Mouse (Mus musculus) adrenal gland, adult (tissue): Measurements from ENCODE around the gene Grip1.

Experiments used
- DNase-seq, 2 experiments: peaks; one replicate each; pipeline ENCODE4 v3.0.0; 2022 to 2023; ENCODE audit warnings: low spot score in 1 of 2; ENCODE audit not compliant: inconsistent age in 2 of 2

Grip1 gene

DNA sequence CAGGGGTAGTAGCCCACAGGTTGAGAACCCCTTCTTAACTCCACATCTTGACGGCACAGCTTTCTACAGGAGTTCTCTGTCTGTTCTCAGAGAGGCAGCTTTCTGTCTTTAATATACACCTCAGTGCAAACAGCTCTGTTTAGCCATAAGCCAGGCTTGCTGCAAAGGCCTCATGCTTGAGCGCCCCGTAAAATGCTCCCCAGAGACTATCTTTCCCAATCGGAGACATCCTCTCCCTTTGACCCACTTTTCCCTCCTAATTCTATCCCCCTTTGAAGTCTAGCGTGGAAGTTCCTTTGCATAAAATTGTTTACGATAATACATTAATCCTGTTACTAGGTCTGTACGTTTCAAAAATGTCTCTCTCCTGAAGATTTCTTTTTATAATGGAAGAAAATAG lies 102.7 kb downstream of the Grip1 start:
- DNase-seq: no peak

DNA sequence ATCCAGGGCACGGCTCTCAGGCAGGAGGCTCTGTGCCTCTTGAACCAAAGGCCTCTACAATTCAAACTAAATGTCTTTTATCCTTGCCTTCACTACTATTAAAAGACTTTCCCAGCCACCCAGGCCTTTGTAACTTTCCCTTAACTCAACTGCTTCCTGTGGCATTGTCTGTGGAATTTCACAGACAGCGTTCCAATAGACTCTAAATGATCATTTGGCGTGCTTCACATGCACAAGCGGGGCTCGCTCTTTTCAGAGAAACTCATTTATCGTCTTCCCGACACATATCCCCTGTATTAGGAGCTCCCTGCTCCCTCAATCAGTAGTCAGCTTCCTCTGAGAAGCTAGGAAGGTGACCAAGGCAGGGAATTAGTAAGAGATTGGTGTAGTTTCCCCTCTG lies 104.8 kb downstream of the Grip1 start:
- no peak for DNase-seq

DNA sequence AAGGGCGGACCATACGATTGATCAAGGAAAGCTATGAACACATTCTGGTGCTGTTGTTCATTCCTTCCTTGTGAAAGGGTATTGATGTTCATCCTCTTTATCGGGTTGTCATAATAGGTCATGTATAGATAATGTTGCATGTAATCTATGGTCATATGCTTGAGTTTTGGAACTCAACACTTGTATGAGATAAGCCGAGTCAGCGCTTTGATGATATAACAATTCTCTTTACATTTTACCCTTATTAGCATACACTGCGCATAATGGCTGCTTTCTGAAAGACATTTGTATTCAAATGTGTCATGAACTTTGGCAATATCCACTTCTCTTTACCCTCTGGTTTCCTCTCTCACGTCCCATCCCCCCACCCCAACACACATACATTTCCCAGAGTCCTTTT lies 111.2 kb downstream of the Grip1 start:
- no peak for DNase-seq

DNA sequence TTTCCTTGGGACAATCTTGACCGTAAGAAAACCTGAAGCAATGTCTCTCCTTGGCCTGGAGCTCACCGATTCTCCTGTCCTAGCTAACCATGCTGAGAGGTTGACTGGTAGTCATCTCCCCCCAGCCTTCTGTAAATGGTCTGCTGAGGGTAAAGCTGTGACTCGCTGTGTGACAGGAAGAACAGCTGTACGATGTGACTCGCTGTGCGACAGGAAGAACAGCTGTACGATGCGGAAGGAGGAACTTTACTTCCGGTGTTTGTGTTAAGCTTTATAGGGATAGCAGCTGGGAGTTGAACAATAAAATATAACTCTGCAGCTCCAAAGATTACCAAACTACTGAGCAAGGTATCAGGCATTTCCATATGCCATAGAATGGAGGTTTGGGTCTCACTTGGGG lies 119.5 kb downstream of the Grip1 start:
- DNase-seq: no peak

DNA sequence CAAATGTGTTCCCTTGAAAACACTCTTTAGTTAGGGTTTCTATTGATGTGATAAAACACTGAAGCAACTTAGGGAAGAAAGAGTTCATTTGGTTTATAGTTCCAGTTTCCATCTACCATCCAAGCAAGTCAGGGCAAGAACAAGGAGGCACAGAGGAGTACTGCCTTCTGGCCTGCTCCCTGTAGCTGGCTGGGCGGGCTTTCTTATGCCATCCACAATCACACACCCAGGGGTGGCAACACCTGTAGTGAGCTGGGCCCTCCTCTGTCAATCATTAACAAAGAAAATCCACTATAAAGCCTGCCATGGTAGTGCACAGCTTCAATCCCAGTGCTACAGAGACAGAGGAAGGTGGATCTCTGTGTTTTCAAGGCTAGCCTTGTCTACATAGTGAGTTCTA lies 122.2 kb downstream of the Grip1 start:
- no peak for DNase-seq

DNA sequence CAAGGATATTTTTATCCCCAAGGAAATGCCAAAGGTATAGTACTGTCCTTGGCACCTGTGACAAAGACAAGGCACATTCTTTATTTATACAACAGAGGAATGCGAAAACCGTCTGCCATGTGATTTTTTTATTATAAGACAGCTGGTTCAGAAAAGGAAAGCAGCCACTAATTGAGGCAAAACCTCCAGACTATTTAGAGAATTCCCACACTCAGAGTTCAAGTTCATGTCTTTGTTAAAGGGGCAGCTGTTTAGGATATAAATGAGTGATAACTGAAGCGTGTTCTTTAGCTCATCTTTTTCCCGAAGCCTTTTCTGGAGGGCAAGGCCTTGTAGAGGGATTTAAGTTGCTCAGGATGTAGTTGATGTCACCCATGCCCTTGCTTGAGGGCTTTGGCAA lies 126.4 kb downstream of the Grip1 start:
- DNase-seq: no peak

DNA sequence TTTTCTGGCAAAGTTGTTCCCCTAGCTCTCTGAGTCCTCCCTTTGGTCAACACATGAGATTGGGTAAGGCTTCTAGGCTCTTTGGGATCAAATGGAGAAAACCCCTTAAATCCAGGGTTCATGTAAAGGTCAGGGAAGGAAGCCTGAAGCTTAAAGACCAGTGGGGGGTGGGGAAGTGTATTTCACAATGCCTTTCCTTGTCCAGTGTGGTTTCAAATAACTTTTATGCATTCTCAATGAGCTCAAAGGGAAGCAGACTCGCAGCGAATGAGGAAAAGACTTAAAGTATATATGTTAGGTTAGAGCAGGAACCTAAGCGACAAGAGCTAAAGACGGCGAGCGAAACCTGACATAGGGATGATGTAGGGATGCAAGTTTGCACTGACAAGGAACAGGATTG lies 131.0 kb downstream of the Grip1 start:
- DNase-seq: no peak

DNA sequence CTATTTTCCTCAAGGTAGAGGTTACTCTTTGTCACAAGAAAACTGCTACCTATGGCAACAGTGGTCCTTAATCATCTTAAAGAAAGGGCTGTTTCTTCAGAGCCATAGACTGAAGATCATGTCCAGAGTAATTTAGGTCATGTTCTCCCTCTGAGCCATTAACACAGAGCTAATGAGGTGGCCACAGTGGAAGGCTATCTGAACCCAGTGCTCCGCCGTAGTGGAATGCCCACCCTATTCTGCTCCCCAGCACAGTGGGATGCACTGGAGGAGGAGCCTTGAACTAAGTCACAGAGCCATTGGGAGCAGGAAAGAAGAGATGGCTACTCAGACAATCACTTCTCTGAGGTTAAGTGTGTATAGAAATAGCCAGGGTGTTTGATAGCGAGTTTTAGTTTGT lies 133.3 kb downstream of the Grip1 start:
- DNase-seq: no peak

DNA sequence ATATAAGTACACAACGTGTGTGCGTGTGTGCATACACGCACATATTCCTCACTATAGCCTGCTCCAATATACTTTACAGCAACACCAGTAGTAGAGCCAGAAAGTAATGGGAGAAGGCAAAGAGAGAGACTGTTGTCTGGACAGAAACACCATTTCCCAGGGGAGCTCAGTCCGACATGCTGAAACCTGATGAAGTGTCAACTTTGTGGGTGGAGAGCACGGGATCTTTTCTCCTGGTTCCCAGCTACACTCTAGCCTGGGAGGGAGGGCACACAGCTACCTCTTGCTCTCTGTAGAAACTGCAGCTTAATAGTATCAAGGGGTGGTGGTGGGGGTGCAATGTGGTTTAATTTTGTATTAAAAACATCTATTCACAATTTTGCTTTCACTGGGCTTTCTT lies 143.2 kb downstream of the Grip1 start:
- no peak for DNase-seq

DNA sequence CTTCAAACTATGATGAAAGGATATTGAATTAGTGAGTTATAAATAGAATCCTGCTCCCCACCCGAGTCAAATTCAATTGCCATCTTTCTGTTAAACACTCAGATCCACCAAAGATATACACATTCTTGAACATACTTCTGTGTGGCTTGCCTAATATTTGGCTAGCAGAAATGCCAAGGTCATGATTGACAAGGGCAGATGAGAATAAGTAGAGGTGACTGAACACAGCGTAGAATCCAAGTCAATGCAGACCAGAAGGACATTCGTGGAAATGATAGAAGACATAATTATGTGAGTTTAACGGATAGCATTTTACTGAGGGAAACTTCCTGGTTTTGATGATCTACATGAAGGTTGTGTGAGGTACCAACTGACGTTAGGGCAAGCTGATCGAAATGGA lies 153.9 kb downstream of the Grip1 start:
- DNase-seq: peak in 1 of 2 experiments; percentile 46

DNA sequence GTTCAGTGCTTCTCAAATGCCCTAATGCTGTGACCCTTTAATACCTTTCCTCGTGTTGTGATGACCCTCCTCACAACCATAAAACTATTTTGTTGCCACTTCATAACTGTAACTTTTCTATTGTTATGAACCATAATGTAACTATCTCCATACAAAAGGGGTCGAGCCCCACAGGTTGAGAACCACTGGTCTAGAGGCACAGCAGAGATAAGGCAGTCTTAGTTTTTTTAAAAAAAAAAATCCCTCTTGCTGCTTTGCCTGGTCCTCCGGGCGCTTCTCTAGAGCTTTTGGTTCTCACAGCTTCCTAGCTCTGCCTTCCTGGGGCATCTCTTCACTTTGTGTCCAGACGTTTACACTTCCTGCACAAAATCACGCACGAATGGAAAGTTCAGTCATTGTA lies 155.4 kb downstream of the Grip1 start:
- no peak for DNase-seq

DNA sequence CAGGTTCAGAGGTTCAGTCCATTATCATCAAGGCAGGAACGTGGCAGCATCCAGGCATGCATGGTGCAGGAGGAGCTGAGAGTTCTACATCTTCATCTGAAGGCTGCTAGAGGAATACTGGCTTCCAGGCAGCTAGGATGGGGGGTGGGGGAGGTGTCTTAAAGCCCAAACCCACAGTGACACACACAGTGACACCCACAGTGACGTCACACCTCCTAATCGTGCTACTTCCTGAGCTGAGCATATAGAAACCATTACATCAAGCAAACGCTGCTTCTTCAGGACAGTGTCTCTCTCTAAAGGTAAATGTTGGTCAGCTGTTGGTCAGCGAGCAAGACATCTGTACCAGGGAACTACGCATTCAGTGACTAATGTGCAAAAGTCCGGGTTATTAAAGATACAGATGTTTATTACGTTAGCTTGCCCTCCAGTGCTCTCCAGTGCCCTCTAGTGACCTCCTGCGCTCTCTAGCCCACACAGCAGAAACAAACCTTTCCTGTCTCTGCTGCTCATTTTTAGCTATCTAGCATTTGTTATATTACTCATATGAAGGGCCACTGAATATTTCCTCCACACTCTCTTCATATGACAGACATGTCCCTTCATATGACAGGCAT lies 156.8 kb downstream of the Grip1 start:
- DNase-seq: peak; percentile 31 to 77

DNA sequence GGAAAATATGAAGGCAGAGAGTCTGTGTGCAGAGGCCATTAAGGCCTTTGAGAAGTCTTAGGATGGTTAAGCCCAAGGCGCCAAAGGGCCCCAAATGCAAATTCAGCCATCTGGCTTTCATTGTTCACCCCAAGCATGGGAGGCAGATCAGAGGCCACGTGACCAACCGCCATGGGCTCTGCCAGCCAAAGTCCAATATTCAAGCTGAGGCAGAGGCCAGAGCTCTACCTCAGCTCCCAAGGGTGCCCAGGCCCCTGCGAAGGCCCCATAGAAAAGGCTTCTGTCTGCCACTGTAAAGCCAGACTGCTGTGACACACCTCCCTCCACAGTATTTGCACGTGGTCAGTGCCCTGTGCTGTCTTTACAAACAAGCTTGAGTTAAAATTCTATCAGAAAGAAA lies 158.4 kb downstream of the Grip1 start:
- peak in 1 of 2 experiments; percentile 13 for DNase-seq

DNA sequence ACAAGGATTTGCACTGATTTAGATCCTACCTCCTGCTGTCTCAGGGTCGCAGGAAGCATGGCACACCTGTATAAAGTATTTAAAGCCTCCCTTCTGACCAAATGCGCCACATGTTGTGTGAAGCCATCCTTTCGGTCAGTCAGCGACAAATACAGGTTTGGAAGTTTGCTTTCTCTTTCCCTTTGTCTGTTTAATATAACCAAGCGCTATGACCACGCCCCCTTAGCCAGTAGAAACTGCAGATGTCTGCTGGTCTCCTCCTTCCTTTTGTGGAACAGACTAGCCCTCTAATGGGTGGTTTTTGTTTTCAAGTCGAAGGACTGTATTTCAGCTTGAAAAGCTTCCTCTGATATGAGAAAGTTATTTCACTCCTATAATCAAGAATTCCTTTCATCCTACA lies 161.1 kb downstream of the Grip1 start:
- no peak for DNase-seq

DNA sequence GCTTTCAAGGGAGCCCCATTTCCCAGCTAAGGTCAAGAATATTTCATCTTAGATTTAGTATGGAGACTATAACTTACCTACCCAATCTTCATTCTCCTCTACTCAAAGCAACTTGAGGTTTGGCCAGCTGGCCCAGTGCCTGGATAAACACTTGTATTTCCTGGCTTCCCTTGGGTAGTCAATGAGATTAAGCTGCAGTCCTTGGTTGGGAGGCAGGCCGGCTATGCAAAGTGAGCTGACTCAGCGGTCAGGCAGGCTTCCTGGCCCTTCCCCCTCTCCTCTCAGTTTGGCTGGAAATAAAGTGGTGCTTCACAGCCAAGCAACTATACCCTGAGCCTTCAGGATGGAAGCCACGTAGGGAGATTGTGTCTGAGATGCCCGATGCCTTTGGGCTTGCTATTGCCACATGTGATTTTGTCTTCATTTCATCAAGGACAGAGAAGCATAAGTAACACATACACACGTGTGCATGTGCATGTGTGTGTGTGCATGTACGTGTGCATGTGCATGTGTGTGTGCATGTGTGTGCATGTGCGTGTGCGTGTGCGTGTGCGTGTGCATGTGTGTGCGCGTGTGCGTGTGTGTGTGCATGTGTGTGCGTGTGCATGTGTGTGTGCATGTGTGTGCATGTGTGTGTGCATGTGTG lies 161.7 kb downstream of the Grip1 start:
- peak; percentile 86 to 96 for DNase-seq

DNA sequence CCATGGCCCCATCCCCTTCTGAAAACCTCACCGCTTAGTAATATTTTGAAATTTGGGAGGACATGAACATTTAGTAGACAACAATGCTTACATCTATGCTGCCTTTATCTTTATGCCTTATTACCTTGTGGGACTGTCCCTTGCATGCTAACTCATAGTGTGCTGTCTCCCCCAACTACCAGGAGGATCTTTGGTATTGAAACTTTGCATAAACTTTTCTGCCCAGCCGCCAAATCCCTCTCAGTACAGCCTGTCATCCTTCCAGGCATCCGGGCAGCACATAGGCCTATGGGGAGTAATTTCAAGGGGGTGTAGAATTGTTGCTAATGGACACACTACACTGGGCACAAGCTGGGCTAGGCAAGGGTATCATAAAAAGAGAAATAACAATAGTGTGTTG lies 162.4 kb downstream of the Grip1 start:
- DNase-seq: no peak

DNA sequence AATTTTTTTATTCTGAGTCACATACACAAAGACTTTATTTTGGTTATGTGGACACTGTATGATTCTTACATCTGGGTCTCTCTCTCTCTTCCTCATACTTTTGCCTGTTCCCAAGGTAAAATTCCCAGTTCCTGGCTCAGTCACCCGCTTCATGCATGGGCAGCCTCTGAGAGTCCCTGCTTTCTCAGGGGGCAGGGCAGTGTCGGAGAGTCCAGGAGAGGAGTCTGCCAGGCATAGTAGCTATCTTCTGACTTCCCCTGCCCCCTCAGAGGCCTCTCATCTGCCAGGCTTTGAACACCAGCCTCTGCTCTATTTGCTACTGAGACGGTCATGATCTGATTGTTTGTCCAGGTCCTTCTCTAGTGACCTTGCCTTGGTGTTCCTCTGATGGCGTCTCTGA lies 175.0 kb downstream of the Grip1 start:
- no peak for DNase-seq

DNA sequence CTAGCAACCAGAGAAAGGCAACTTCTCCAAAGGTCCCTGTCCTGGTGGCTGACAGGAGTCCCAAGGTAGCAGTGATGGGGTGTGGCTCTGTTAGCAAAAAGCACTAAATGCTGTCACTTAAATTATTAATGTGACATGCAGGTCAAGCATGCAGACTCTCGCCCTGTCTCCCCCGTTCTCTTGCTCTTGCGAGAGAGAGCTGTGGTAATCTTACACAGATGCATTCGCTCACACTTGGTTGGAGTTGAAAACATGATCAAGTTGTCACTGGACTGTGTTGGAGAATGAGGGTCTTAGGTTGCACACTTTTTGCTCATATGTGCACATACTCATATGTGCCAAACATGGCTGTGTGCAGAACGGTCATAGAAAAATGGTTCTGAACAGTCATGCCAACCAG lies 176.8 kb downstream of the Grip1 start:
- DNase-seq: no peak

DNA sequence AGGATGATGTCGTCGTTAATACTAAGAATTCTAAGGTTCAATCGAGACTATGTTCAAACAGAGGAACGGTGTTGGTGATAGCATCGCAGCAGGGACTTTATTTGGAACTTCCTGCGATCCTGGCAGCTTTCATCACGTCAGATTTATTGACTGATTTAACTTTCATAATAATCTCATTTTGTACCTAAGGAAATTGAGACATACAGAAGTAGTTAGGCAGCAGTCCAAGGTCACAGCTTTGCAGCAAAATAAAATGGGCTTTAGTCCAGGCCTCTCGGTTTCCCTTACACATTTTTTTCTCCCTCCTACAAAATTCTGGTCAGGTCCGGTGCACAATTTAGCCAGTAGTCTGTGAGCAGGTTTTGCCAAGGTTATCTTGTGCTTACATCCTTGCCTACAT lies 178.3 kb downstream of the Grip1 start:
- DNase-seq: peak in 1 of 2 experiments; percentile 47

DNA sequence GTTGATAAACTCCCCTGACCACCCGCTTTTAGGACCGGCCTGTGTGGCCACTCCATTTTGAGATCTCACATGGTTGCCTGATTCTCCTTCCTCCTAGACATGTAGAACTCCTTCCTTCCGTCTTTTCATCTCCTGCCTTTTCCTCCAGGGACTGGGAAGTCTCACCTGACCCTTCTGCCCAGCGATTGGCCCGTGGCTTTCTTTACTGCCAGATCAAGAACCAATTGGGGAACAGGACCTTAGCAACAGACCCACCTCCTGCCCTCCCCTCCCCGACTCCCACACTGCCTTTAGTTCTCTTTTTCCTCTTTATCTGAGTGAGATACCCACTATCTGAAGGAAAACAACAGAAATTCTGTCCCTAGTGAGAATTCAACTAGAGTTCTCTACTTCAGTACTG lies 180.9 kb downstream of the Grip1 start:
- DNase-seq: no peak

DNA sequence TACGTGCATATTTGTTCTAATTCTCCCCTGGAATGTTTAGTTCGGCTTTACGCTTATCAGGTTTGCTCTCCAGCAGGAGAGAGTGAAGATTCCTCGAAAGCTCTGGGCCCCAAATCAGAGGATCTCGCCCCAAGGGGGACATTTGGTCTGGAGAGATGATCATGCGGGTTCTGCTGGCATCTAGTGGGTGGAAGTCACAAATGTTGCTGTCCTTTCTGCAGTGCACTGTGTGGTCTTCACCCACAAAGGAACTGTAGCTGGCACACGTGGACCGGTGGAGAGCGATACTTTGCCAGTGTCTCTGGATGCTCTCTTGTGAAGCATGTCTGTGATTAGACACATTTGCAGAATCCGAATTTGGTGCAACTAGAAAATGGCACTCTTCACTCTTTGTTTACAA lies 186.9 kb downstream of the Grip1 start:
- DNase-seq: no peak

DNA sequence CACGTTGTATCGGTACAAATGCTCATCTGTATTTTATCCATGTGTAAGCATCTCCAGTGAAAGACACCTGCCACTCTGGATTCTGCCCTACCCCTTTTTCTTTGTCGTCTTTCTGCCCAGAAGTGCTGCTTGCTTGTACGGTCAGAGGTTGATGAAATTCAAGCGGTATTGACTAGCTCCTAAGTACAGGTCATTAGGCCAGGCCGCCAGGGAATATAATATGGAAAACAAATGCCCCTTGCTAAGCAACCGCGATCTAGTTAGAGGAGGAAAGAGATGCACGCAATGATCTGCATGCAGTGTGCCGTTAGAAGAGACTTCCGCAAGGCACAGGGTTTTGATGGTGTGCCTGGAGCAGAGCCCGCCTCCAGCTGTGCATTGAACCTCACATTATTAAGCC lies 187.4 kb downstream of the Grip1 start:
- DNase-seq: no peak

DNA sequence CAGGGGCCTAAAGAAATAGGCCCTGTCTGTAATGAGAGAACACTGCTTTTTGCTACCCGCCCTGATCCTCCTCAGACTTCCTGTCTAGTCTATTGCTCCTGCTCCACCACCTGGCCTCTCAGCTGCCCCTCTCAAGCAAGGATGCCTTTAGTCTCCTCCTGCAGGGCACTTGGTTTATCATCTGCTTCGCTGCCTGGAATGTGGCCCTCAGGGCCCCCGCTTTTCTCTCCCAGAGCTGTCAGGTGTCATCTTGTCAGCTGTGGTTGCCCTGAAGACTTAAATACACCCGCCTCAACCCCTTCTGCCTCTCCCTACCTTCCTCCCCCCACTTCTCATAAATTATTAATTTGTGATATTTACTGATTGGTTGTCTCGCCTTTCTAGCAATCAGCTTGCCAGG lies 190.7 kb downstream of the Grip1 start:
- no peak for DNase-seq
